Mouse (Mus musculus): ENCODE data around the gene Ak5.

Gene Ak5

GRCm38 (mm10) chr3:152438068-152438467 lies 230.1 kb downstream of the Ak5 start:
- no peak for DNase-seq (ENCODE audit: low read depth, low spot score)

- no peak for DNase-seq (ENCODE audit: low read depth, low spot score)
These were observed 232.6 kb downstream of the Ak5 start for GRCm38 (mm10) chr3:152435590-152435989.

GRCm38 (mm10) chr3:152432677-152433076 lies 235.5 kb downstream of the Ak5 start:
- no peak for DNase-seq (ENCODE audit: low read depth, low spot score)

- no peak for DNase-seq (ENCODE audit: low read depth, low spot score)
These were observed 239.2 kb downstream of the Ak5 start for GRCm38 (mm10) chr3:152428925-152429324.
